In genomic region chr2:33228077-33228476, GRCm38 (mm10) we compare ENCODE assay signal across 19 mouse cellular contexts.
"Had no signal": no experiment of that assay in that cellular context is flagged by ENCODE, and none has a peak within 500 bp of the region (broad histone marks: within the 10 kb centered on the region; RNA-seq: fewer than 3 reads in every experiment).

No protein-coding gene starts in this region.

- H3K9me3 ChIP-seq: megakaryocyte, embryonic 14.5 days; midbrain, embryonic 13.5 days; midbrain, embryonic 15.5 days; neural tube, embryonic 13.5 days; neural tube, embryonic 15.5 days had no signal

- DNase-seq: lung, adult 18-20 months; lung, embryonic 14.5 days; lung, postnatal 10 days; lung, postnatal 36 days; retina, postnatal 1 day; right cerebral cortex, adult 18-20 months; right cerebral cortex, postnatal 25 days; right cerebral cortex, postnatal 4 days; spleen, adult 18-20 months; thymus, adult 18-20 months; thymus, postnatal 14 days; thymus, postnatal 36 days had no signal

- H3K4me3 ChIP-seq: megakaryocyte, embryonic 14.5 days; midbrain, embryonic 13.5 days; midbrain, embryonic 15.5 days; neural tube, embryonic 13.5 days; neural tube, embryonic 15.5 days had no signal

- H3K27me3 ChIP-seq: midbrain, embryonic 13.5 days; midbrain, embryonic 15.5 days; neural tube, embryonic 13.5 days; neural tube, embryonic 15.5 days had no signal

- H3K4me2 ChIP-seq: lung, embryonic 14.5 days; midbrain, embryonic 11.5 days; midbrain, embryonic 13.5 days; midbrain, embryonic 15.5 days; neural tube, embryonic 13.5 days; neural tube, embryonic 15.5 days had no signal

- H3K27ac ChIP-seq: macrophage; midbrain, embryonic 13.5 days; midbrain, embryonic 15.5 days; neural tube, embryonic 13.5 days had no signal

- H3K36me3 ChIP-seq: midbrain, embryonic 15.5 days; neural tube, embryonic 15.5 days had no signal

- ATAC-seq: midbrain, embryonic 13.5 days; midbrain, embryonic 15.5 days had no signal

- H3K9ac ChIP-seq: lung, embryonic 14.5 days; midbrain, embryonic 13.5 days; midbrain, embryonic 15.5 days; neural tube, embryonic 13.5 days; neural tube, embryonic 15.5 days had no signal
